Mouse (Mus musculus) lung, adult 2 months (tissue): ENCODE measurements around the gene Krtap28-13. TPM values are rescaled to one million over a fixed set of nuclear protein-coding genes. Genes with fewer than 3 reads are reported as not detected.
A peak's percentile ranks its signal among the peaks of the same experiment; 100 is the strongest.

Source experiments
- DNase-seq: peaks from one replicate; pipeline ENCODE4 v3.0.0; 2022
- H3K4me1 ChIP-seq: fragments of 200-500 bp; 2 replicates; pipeline ENCODE4 v1.6.1; 2011; ENCODE audit warnings: low read length; ENCODE audit not compliant: control insufficient read depth, insufficient read depth
- H3K4me3 ChIP-seq: fragments of 200-500 bp; replicated peaks from 2 replicates; pipeline ENCODE3; 2011; ENCODE audit warnings: low read depth, mild to moderate bottlenecking, control low read depth, low read length; ENCODE audit errors: extremely low read depth
- CTCF ChIP-seq: fragments of 200-500 bp; IDR thresholded peaks from 2 replicates; pipeline ENCODE4 v1.5.1; 2011; ENCODE audit warnings: mild to moderate bottlenecking, low read length, control low read depth; ENCODE audit not compliant: insufficient read depth
- POLR2A ChIP-seq: fragments of 200-500 bp; IDR thresholded peaks from 2 replicates; pipeline ENCODE4 v1.6.1; 2011; ENCODE audit warnings: low read depth, mild to moderate bottlenecking, control low read depth, low read length, borderline replicate concordance; ENCODE audit errors: extremely low read depth
- WGBS: fragments of 180-500 bp; shearing (Covaris S2); methylation state at CpG from one replicate; pipeline ENCODE4 v1.1.7; 2018; 5-methylcytosine and 5-hydroxymethylcytosine counted together
- polyA plus RNA-seq: library from polyadenylated mRNA; depleted of rRNA; stranded (reverse); fragments of >200 nt; gene quantifications from 2 replicates; pipeline ENCODE4 v1.2.3, GENCODE M21; 2012; rRNA removed

Krtap28-13 gene
- 0.11 and 0.12 TPM in 2 replicates for polyA plus RNA-seq

DNA sequence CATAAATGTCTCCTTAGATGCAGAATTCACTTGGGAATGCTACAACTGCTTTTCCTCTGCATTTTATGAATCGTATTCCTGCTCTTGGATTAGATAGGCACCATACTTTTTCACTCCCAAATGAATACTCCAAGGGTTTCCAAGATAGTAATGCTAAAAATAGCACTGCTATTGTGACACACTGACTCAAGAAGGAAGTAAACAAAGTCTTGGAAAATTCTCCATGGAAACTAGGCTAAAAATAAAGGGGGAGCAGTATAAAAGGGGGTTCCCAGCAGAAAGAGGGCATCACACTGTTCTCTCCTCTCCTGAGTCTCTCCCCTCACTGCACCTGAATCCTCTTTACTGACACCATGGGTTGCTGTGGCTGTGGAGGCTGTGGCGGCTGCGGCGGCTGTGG is at the start of gene Krtap28-13:
Gene Krtap28-13 (plus strand): TSS at position 288 of the 400 bp plus-strand sequence.
- TF ChIP-seq CTCF (no peak), POLR2A (no peak)
- DNase-seq, result no peak
- Histone ChIP-seq H3K4me1 (peaks cover 6% of the 10 kb centered on the region; the same call in 1 of the 2 replicates), H3K4me3 (no peak within 1 kb of the TSS)
- 75% methylated on average over 4 of the region's 4 CpGs for WGBS

GRCm38 (mm10) chr1:83014477-83014876 is 46.3 kb upstream of the Krtap28-13 start:
- Histone ChIP-seq H3K4me3 (no peak overlapping the region), H3K4me1 (no peaks in the 10 kb centered on the region)
- no peak for TF ChIP-seq CTCF
- TF ChIP-seq POLR2A, result no peak
- no peak for DNase-seq
- WGBS, result 95% methylated on average over 3 of the region's 3 CpGs

DNA sequence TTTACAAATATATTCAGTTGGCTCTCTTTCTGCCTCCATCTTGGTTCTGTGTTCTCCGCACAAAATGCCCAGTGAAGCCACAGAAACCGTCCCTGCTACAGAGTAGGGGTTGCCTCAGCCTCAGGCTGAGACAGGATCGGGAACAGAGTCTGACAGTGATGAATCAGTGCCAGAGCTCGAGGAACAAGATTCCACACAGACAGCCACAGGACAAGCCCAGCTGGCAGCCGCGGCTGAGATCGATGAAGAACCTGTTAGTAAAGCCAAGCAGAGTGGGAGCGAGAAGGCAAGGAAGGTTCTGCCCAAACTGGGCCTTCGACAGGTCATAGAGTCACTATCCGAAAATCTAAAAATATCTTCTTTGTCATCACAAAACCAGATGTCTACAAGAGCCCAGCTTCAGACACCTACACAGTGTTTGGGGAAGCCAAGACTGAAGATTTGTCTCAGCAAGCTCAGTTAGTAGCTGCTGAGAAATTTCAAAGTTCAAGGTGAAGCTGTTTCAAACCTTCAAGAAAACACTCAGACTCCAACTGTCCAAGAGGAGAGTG is 45.3 kb upstream of the Krtap28-13 start:
- 58% methylated on average over 10 of the region's 10 CpGs for WGBS
- no peak for DNase-seq
- no peak for TF ChIP-seq CTCF
- no peak for TF ChIP-seq POLR2A
- H3K4me3 ChIP-seq, result no peak overlapping the region
- H3K4me1 ChIP-seq, result no peaks in the 10 kb centered on the region

- peaks cover 3% of the 10 kb centered on the region for H3K4me1 ChIP-seq
- no peak for DNase-seq
- H3K4me3 ChIP-seq, result no peak overlapping the region
- WGBS, result 59% methylated on average over 1 of the region's 1 CpGs
- no peak for TF ChIP-seq CTCF
- no peak for TF ChIP-seq POLR2A
These were observed 44.2 kb upstream of the Krtap28-13 start for GRCm38 (mm10) chr1:83016556-83016955.

DNA sequence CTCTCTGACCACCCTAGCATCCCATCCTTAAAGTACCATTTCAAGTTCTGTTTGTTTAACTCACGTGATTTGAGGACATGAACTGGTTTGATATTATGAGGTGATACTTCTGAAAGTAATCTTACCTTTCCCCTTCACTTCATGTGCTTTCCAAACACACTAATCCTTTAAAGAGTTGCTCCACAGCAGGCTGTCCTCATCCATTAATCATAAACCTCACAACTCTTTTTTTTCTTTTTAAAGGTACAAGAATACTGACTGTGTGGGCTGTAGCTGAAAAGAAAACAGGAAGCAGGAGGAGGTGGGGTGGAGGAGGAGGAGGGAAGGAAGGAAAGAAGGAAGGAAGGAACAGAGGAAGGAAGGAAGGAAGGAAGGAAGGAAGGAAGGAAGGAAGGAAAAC is 28.8 kb upstream of the Krtap28-13 start:
- DNase-seq, result no peak
- H3K4me1 ChIP-seq, result peaks cover 3% of the 10 kb centered on the region; the same call in 1 of the 2 replicates
- TF ChIP-seq CTCF, result no peak
- TF ChIP-seq POLR2A, result no peak
- WGBS, result 50% methylated on average over 1 of the region's 1 CpGs
- H3K4me3 ChIP-seq, result no peak overlapping the region

DNA sequence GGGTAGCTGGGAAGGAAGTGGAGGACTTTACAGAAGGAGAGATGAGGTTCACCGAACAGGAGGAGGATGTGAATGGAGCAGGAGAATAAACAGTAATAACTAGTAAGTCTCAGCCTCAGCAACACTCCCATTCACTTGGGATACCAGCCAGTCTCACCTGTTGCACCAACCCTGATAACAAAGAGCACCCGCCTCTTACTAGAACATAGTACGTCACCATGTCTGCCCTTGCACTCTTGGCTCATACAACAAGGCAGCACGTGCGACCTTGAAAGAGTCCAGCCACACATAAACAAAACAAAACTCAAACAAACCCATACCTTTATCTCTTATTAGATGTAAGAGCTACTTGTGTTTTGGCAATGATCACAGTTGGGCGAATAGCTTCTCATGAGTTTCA is 28.2 kb upstream of the Krtap28-13 start:
- DNase-seq, result peak; percentile 19
- no peak for TF ChIP-seq POLR2A
- TF ChIP-seq CTCF, result no peak

DNA sequence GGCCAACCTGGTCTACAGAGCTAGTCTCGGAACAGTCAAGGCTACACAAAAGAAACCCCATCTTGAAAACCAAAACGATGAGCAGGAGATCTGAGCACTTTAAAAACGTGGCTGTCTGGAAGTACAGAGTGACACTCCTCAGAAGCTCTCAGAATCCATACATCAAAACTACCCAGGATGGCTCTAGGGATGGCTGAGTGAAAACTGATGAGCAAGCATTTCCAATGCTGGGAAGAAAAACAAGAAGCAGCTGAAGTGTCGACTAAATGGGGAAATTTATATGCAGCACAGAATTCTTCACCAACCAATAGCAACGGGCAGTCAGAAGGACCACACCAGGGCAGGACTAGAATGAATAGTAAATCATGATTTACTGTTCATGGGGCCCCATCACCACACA is 26.2 kb upstream of the Krtap28-13 start:
- peaks cover 3% of the 10 kb centered on the region; the same call in 1 of the 2 replicates for H3K4me1 ChIP-seq
- WGBS, result 80% methylated on average over 5 of the region's 5 CpGs
- H3K4me3 ChIP-seq, result no peak overlapping the region
- TF ChIP-seq POLR2A (no peak), CTCF (no peak)
- DNase-seq, result no peak

More for the DNA sequence above, 28.2 kb upstream of the Krtap28-13 start:
- H3K4me3 ChIP-seq, result no peak overlapping the region
- H3K4me1 ChIP-seq, result peaks cover 3% of the 10 kb centered on the region; the same call in 1 of the 2 replicates
- WGBS, result 54% methylated on average over 6 of the region's 6 CpGs

DNA sequence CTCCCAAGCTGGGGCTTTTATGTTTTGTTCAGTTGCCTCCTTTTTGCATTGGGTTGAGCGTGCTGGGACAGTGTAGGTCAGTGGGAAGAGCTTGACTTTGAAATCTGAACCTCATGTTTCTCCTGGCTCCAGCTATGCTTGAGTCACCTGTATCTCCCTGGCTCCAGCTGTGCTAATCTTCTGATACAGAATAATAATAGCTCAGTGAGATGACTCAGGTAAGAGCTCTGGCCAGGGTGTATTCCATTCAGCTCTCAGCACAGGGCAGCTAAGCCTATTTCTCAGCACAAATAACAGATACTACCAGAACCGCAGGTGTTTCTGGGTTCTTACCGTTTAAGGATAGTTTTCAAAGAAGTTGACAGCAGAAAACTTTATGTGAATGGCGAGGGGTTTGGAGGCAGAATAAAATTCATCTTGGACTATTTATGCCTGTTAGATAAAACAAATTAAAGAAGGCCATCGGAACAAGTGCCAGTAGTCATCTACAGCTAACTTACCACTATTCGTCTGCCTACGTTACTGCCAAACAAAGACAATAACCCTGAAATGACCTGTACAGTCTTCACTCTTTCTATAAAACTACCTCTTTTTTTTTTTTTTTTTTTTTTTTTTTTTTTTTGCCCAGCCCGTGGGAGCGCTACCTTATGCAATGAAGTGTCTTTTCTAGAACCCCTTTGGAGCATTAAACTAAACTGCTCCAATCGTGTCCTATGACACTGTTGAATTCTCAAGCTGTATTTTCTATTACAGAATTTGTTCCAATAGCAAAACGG is 23.6 kb upstream of the Krtap28-13 start:
- 76% methylated on average over 11 of the region's 11 CpGs for WGBS
- no peak for DNase-seq
- peaks cover 3% of the 10 kb centered on the region; the same call in 1 of the 2 replicates for H3K4me1 ChIP-seq
- no peak overlapping the region for H3K4me3 ChIP-seq
- TF ChIP-seq POLR2A (no peak), CTCF (no peak)

GRCm38 (mm10) chr1:83038109-83038672 is 22.5 kb upstream of the Krtap28-13 start, which contains the start of gene Slc19a3:
Gene Slc19a3, minus strand, starts transcription at chr1:83038448.
- 2% methylated on average over 25 of the region's 25 CpGs for WGBS
- TF ChIP-seq POLR2A, result peak; percentile 51; the same call in 1 of the 2 replicates
- TF ChIP-seq CTCF, result no peak
- Histone ChIP-seq H3K4me3 (peak within 1 kb of the TSS; percentile 61), H3K4me1 (no peaks in the 10 kb centered on the region)
- peak; percentile 60 for DNase-seq

- H3K4me1 ChIP-seq, result no peaks in the 10 kb centered on the region
- DNase-seq, result no peak
- H3K4me3 ChIP-seq, result no peak overlapping the region
- TF ChIP-seq CTCF, result no peak
- TF ChIP-seq POLR2A, result no peak
- 67% methylated on average over 4 of the region's 4 CpGs for WGBS
These were observed 21.6 kb upstream of the Krtap28-13 start for GRCm38 (mm10) chr1:83039080-83039479.
